Mouse (Mus musculus) megakaryocyte, embryonic 14.5 days (primary cell): ENCODE results near the gene Apobec3.

Experiments
- FLI1 ChIP-seq: IDR thresholded peaks from 2 replicates; pipeline ENCODE4 v1.6.1; 2012; ENCODE audit warnings: low read length, inconsistent platforms, mixed read lengths
- GATA1 ChIP-seq: IDR thresholded peaks from 3 replicates; pipeline ENCODE4 v1.6.1; 2012; ENCODE audit warnings: mixed read lengths, low read length, inconsistent platforms, borderline replicate concordance

GRCm38 (mm10) chr15:79939913-79940312 is 48.5 kb downstream of the Apobec3 start:
- TF ChIP-seq GATA1 (no peak), FLI1 (no peak)
